Mouse (Mus musculus) ES-Bruce4 (cell line): Measurements from ENCODE around the gene Fam50a.

ENCODE experiments used
- CTCF ChIP-seq: IDR thresholded peaks from one replicate; pipeline ENCODE4 v1.8.1; 2011; ENCODE audit warnings: low read depth, low read length
- EP300 ChIP-seq: IDR thresholded peaks from 2 replicates; pipeline ENCODE4 v1.6.1; 2011; ENCODE audit warnings: low read depth, low read length; ENCODE audit not compliant: insufficient read depth
- POLR2A ChIP-seq: IDR thresholded peaks from one replicate; pipeline ENCODE4 v1.8.1; 2011; ENCODE audit warnings: low read length; ENCODE audit not compliant: insufficient read depth

- TF ChIP-seq EP300 (no peak), CTCF (no peak), POLR2A (no peak)
These were observed 31.6 kb upstream of the Fam50a start for GRCm38 (mm10) chrX:74281041-74281731.
